Mouse (Mus musculus) ES-CJ7 (cell line): Measurements from ENCODE around the gene Slc25a39.

Source experiments
- DNase-seq: peaks from one replicate; pipeline ENCODE4 v3.0.0; 2011; ENCODE audit warnings: low read depth, low spot score

Gene Slc25a39

DNA sequence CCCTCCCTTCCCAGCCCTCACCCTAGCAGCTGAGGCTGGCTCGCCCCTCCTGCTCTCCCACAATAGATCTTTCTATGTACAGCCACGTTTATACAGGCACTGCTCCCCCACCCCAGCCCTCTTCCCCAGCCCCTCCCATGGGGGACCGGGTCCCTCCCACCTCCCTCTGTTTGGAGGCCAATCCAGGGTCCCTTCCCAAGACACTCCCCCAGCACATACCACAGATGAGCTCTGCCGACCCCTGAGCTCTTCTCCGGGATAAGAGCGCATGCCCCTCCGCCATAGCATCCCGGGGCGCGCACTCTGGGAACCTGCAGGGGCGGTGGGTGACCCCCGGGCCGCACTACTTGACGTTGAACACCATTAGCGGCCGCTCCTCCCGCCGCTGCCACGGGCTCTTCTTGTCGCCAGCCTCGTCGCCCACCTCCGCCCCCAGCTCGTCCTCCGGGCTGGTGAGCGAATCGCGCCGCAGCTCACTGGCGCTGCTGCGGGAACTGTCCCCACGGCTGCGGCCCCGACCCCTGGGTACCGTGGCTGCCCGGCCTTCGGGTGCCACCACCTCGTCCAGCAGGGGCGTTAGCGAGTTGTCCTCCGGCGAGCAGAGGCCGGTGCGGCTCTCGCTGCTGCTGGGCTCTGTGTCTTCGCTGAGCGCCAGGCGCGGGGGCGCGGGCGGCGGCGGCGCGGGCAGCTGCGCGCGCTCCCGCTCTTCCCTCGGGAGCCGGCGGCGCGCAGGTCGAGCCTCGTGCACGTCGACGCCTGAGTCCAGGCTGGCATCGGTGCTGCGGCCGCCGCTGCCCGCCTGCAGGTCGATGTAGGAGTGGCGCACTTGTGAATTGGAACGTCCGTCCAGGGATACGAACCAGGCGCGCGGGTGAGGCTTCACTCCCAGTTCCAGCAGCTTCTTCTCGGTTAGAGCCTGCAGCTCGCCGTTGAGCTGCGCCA is 29.6 kb upstream of the Slc25a39 start:
- peak; percentile 85 for DNase-seq

DNA sequence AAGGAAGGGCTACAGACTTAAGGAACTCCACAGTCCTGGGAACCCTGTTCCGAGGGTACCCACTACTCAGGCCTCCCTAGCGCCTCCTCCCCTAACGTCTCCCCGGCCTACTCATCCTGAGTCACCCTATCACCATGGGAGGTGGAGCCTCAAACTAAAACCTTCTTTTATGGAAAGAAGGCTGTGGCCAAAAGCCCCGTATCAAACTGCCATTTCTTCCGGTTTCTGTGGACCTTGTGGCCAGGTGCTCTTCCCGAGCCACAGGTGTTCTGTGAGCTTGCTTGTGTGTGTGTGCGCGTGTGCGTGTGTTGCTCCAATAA is 28.7 kb upstream of the Slc25a39 start:
- DNase-seq = no peak

DNA sequence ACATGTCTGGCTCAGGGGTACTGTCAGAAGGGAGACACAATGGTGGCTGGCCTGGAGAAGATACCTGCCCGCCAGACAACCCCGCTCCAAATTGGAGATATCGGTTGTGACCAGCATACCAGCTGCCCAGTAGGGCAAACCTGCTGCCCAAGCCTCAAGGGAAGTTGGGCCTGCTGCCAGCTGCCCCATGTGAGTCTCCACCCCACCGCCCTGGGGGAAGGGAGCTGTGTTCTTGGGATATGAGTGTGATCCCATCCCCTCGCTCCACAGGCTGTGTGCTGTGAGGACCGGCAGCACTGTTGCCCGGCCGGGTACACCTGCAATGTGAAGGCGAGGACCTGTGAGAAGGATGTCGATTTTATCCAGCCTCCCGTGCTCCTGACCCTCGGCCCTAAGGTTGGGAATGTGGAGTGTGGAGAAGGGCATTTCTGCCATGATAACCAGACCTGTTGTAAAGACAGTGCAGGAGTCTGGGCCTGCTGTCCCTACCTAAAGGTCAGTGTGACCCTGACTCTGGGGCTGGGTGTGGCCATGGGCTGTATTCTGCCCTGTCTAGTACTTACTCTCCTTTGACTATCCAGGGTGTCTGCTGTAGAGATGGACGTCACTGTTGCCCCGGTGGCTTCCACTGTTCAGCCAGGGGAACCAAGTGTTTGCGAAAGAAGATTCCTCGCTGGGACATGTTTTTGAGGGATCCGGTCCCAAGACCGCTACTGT is 28.2 kb upstream of the Slc25a39 start:
- DNase-seq = no peak

DNA sequence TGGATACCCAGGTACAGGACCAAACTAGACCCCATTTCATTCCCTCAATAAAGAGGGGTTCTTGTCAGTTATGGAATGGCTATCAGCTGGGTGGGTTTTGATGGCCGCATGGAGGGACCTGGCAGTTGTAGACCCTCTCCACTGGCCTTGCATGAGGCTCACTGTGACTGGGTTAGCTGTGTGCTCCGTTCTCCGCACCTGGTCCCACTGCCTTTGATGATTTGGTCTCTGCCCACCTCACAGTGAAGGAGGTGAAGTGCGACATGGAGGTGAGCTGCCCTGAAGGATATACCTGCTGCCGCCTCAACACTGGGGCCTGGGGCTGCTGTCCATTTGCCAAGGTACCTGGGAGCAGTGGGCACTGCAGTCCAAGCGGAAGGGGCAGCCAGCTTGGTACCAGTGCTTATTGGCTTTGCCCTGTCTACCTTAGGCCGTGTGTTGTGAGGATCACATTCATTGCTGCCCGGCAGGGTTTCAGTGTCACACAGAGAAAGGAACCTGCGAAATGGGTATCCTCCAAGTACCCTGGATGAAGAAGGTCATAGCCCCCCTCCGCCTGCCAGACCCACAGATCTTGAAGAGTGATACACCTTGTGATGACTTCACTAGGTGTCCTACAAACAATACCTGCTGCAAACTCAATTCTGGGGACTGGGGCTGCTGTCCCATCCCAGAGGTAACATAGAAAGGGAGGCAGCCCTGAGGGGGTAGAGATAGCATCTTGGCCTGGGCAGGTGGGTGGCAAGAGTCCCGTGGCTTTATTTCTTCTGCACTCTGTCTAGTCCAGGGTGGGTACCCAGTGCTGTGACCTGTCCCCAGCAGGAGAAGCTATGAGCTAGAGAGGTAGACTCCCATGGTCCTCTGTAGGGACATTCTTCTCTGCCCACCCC is 27.3 kb upstream of the Slc25a39 start:
- DNase-seq = no peak

DNA sequence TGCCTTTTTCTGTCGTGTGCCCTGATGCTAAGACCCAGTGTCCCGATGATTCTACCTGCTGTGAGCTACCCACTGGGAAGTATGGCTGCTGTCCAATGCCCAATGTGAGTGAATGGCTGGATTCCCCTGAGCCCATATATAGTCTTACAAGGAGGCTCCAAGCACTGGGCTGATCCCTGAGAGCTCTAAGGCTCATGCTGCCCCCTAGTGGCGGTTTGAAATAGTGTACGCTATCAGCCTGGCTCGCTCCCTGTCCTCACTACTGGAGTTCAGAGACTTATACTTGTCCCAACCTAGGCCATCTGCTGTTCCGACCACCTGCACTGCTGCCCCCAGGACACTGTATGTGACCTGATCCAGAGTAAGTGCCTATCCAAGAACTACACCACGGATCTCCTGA is 26.7 kb upstream of the Slc25a39 start:
- peak; percentile 91 for DNase-seq

DNA sequence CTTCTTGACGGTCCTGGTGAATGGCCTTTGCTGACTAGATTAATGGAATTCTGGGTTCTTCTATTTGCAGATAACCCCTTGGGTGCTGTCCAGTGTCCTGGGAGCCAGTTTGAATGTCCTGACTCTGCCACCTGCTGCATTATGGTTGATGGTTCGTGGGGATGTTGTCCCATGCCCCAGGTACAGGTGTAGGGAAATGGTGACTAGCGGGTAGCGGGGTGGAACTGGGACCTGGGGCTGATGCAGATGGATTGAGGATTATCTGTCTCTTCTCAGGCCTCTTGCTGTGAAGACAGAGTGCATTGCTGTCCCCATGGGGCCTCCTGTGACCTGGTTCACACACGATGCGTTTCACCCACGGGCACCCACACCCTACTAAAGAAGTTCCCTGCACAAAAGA is 26.1 kb upstream of the Slc25a39 start:
- no peak for DNase-seq

DNA sequence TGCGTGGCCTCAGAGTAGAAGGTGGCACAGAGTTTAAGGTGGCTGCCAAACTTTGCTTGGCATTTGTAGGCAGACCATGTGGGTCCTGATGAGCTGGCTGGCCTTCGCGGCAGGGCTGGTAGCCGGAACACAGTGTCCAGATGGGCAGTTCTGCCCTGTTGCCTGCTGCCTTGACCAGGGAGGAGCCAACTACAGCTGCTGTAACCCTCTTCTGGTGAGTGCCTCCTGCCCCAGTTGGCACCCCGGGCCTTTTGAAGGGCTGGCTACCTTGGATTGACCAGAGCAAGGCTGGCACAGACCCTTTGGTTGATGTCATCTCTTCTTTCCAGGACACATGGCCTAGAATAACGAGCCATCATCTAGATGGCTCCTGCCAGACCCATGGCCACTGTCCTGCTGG is 25.1 kb upstream of the Slc25a39 start:
- DNase-seq = no peak

DNA sequence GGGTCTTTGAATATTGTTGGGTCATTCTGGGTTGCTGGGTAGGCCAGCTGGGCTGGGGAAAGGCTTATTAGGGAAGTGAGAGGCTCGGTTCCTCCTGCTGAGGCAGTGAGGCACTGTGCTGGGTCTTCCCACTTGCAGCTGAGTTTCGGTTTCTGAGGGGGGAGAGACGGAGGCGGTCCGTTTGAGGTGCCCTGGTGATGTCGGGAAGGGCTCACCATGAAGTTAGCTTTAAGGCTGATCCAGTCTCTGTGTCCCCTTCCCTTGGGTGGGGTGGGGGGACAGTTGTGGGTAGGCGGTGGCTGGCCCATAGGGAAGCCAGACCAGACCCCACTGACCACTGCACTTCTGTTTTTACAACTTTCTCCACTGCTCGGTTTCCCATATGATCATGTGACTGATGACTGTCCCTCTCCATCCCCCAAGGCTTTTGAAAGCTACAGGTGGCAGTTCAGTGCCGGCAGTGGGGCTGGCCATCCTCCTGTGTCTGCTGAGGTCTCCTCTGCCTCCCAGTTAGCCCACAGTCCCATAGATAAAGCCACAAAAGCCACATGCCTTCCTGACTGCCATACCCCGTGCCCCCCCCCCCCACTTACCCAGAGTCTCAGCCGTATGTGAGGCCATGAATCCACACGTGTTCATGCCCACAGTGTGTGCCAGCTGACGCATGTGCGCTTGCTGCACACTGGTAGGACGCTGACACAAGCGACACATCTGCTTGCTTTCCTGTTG is 24.5 kb upstream of the Slc25a39 start:
- no peak for DNase-seq

DNA sequence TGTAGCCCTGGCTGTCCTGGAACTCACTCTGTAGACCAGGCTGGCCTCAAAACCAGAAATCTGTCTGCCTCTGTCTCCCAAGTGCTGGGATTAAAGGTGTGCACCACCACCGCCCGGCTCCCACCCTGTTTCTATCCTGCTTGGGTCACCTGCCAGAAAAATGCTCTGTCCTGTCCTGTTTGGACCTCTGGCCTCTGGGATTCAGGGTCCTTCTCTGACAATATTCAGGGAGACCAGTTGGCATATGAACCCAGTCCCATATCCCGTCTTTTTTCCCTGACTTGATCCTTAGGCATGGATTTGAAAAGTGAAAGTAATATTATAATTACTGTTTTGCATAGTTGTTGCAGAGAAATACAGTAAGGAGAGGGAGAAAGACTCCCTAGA is 24.0 kb upstream of the Slc25a39 start:
- no peak for DNase-seq

DNA sequence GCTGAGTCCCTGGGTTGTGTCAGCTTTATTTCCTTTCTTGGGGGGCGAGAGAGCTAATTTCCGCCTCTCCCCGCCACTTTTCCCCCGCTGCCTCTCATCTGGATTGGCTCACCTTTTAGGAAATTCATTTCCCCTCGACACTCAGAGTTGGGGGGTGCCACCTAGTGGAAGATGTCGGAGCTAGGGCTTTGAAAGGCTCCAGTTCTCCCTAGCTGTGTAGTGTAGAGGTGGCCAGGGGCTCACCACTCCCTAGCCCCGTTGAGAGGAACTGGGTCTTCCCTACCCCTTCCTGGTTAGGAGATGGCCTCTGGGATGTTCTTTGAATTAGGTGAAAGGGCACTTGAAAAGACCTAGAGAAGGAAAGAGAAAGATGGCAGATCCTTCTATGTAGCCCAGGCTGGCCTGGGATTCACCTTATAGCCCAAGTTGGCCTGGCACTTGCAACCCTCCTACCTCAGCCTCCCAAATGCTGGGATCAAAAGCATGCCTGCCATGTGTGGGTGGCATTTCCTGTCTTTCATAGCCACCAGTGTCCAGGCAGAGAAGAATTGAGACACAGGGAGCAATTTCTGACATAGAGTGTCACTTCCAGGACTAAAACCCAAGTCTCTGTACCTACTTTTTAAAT is 23.4 kb upstream of the Slc25a39 start:
- peak; percentile 90 for DNase-seq

DNA sequence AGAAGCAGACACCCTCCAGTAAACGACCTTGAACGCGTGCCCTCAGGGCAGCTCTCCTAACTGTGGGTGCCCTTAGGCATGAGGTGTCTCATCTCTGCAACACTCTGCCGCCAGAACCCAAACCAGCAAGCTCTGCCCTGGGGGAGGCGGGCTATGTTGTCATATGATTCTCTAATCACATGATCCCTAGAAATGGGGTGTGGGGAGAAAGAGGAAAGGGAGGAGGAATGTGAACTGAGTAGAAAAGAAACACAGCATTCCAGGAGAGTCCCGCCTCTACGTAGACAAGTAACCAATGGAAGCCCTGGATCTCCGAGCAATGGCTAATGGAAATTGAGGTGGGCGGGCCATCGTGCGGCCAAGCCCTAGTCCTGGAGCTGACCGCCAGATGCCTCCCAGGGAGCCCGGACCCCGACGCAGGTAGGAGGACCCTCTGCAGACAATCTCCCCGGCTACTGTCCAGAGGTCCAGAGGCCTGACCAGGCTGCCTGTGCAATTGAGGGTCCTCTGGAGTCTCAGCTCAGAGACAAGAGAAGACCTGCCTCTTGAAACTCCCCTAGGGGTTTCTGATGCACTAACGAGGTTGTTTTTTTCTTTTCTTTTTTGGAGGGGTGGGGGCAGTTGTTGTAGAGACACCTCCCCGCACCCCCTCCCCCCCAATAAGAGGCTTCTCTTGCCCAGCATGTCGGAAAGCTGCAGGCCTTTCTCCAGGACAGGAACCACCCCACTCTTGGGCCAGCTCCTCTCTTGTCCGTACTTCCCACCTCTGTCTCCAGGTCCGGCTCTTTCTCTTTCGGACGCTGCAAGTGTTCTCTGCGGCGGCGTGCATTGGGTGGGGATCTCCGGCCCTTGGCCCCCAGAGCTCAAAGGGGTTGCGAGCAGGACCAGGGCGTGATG is 22.6 kb upstream of the Slc25a39 start, which contains the start of gene Grn:
Grn (plus strand) TSS at position 195 of the 897 bp plus-strand sequence.
- peak; percentile 97 for DNase-seq

DNA sequence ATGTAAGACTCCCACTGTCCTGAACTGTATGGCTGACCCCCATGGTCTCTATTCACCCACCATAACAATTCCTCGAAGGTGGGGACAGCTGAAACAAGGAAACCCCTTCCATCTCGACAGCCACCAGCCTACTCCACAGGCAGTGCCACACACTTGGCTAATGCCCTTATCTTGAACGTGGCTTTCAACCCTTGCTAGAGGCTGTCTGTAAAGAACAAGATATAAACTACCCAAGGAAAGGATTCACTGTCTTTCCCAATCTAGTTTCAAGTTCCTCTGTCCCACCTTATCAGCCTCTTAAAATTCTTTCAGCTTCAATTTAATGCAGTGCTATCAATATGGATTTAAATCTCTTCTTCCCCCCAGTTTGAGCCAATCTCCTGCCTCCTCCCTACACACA is 21.8 kb upstream of the Slc25a39 start:
- no peak for DNase-seq

DNA sequence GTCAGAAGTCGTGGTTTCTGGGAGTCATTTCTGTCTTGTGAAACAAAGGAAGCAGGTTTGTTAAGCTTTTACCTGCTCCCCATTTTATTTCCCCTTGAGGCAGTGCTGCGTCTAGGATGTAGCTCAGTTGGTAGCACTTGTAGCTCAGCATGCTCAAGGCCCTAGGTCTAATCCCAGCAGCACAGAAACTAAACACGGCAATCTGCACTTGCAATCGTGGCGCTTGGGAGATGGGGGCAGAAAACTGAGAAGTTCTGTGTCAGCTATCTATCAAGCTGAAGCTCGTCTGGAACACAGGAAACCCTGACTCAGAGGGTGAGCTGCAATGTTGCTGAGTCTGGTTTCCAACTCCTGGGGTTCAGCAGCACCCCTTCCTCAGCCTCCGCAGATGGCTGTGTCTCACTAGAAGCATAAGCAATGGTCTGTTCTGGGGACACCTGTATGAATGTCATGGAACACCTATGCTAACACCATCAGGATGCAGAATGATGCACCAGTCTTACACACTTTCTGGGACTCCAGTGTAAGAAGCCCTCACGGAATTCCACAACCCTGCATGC is 21.3 kb upstream of the Slc25a39 start:
- no peak for DNase-seq

DNA sequence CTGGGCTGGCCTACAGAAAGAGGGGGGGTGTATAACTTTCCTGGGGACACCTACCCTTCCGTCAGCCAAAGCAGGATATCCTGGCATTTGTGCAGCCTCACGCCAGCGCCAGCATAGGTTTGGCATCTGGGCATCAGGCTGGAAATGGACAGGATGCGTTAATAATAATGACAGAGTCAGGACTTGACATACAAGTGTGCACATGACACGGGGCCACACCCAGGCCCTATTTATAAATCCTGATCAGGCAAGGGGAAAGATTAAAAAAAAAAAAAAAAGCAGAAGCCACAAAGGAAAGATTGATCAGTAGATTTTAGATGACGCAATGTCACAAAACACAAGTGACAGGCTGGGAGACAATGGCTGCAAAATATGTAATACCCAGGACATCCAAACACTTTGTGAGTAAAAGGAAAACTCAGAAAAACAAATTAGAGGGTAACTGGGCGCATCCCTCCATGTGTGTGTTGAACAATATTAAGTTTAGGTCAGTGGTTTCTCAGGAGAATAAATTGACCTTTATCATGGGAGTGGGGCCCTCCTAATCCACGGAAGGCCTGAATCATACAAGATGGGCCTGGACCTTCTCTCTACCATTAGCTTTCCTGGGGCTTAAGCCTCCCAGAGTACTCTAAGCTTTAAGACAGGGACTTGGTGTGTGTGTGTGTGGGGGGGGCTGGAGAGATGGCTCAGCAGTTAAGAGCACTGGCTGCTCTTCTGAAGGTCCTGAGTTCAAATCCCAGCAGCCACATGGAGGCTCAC is 18.0 kb upstream of the Slc25a39 start:
- DNase-seq = no peak

DNA sequence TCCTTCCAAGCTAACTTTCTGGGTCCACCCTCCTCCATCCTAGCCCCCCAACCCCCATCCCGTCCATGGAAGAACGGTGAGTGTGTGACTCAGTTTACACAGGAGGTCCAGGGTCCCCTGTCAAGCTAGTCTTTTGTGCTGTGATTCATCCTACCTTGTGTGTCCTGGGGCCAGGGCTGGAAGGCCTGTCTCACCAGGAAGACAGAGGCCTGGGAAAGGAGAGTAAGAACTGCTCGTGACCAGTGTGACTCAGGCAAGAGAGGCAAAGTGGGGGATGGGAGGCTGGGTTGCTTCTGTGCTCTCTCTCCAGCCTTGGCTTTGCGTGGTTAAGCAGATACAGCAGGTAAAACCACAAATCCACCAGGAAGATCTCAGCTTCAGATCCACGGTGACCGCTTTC is 16.9 kb upstream of the Slc25a39 start:
- no peak for DNase-seq

DNA sequence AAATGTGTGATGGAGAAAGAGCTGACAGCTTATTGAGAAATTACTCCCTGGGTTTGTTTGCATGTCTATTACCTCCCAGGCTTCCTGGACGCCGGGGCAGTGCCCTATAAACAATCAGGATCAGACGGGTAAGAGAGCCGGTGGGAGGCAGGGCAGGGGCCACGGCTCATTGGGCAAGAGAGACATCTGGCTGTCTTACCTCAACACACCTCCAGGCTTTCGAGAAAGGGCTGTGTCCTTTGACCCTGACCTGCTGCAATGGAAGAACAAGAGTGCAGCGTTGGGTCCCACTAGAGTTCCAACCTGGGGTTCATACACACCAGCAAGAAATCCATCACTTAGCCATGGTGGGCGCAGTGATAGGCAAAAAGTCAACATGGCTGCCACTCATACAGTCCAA is 13.8 kb upstream of the Slc25a39 start:
- no peak for DNase-seq

DNA sequence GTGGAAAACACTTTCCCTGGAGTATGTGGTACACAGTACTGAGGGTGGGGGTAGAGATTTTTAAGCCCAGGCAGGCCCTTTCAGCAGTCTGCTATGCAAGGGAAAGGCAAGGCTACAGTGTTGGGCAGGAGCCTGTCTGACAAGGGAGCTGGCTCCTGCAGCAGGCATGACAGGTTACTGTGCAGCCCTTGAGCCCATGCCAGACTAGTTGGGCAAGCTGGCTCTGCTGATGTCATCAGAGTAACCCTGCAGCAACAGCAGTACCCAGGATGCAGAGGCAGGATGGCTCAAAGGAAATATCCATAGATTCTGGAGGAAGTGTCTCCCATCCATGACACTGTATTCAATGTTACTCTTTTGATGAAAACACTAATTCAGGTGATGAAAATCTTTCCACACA is 11.1 kb upstream of the Slc25a39 start:
- DNase-seq = no peak

DNA sequence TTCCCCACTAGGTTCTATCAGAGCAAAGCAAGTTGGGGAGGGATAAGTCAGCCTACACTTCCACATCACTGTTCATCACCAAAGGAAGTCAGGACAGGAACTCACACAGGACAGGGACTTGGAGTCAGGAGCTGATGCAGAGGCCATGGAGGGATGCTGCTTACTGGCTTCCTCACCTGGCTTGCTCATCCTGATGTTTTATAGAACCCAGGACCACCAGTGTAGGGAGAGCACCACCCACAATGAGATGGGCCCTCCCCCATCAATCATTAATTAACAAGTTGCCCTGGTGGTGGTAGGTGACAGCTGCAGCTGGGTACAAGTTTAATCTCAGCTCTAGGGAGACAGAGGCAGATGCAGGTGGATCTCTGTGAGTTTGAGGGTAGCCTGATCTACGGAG is 9.4 kb upstream of the Slc25a39 start:
- DNase-seq = no peak
